Mouse (Mus musculus): ENCODE results near the gene Cdh13.

DNA sequence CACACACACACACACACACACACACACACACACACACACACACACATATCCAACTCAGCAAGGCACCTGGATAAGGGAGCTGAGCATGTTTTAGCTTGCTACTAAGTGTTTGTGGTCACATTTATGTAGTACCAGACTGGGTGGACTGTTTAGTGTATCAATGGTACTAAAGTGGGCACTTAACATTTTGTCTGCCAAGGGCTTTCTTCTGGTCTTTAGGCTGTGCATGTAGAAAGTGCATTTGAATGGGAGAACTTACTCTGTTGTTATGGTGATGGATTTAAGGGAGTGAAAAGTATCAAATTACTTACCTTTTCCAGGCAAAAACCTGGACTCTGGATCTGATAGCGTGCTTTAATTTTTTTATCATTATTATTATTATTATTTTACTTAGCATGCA, 240.4 kb downstream of the Cdh13 start:
- TF ChIP-seq CTCF (IDR thresholded peaks at IDR 0.05; ENCODE audit: insufficient read depth, low read length) (no peak), POLR2A (IDR thresholded peaks at IDR 0.05; ENCODE audit: borderline replicate concordance, extremely low read depth, low read depth, low read length) (no peak)
